Mouse (Mus musculus) thymus, postnatal 4 days (tissue): Measurements from ENCODE around the gene Olfr1437.
"Not testable (repeated sequence)": the region's sequence is repeated elsewhere in the genome, so short reads cannot be mapped to it uniquely, and the experiment has no call there.

Experiments
- DNase-seq: peaks from one replicate; pipeline ENCODE4 v3.0.0; 2021

Olfr1437 gene

DNA sequence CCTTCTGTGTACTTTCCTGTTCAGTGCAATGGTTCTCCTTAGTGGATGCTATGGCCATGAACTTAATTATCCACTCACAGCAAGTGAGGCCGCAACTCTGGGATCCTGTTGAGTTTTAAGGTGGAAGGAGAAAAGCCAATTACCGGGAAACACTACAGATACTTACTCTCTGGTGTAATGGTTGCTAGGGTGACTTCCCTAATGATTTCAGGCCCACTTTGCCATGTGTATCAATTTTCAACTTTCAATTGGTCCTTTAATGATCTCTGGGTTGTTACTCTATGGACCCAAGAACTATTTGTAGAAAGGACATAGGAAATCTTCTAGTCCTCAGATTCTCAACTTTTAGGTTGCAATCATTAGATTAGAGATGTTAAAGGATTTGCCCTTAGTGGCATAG lies at the start of gene Olfr1437:
Gene Olfr1437 (minus strand): TSS at position 101 of the 400 bp plus-strand sequence.
- DNase-seq = no peak

DNA sequence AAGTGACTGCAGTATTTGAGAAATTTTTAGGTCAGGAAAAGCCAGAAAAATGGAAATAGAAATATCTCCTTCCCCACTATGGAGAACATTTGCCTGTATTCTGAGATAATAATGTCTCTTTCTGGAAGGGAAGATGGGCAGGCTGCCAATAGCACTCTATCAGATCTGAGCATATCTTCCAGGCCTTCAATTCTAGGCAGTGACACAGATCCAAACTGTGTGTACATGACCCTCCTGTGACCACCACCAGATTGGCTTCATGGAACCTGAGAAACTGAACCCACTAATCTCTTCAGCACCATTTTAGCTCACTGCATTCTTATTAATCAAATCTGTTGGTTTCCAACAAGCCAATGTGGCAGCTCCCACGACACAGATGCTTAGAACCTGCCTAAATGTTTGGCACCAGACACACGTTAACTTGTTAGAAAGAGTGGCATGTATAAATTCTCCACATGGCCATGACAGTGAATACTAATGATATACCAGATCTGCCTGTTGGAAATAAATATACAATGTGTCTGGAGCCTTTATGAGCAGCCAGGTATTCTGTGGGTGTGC lies 49.6 kb upstream of the Olfr1437 start:
- no peak for DNase-seq

DNA sequence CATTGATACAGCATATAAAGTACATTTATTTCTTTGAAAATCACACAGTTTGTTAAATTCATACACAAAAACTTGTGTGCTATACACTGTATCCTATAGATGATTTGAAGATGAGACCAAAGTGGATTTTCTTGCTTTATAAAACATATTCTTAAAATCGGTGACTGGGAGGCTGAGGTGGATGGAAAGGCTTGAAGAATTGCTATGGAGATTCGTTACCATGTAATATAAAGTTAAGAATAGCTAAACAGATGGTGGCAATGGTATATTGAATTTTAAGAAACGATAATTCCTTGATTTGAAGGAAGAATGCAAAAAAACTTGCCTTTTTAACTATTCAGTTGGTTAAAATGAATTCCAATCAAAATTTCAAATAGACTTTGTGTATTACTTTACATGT lies 48.1 kb upstream of the Olfr1437 start:
- DNase-seq = no peak

DNA sequence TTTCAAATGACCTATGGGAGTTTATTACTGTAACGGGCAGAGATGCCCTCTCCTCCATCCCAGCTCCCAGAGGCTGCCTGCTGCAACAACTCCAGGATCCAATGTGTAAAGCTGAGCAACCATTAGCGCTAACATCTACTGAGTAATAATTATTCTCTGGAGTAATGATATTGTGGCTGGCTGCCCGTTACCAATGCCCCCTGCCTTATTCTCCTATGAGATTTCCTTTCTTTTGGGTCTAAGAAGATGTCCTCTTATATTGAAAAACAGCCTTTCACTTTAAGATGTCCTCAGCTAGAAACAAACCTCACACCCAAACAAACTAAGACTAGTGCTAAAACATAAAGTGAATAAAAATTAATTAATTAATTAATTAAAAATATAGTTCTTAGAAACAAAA lies 10.9 kb upstream of the Olfr1437 start, which contains the start of gene Olfr1438-ps1:
Gene Olfr1438-ps1 (minus strand): TSS at position 101 of the 400 bp plus-strand sequence.
- no peak for DNase-seq

DNA sequence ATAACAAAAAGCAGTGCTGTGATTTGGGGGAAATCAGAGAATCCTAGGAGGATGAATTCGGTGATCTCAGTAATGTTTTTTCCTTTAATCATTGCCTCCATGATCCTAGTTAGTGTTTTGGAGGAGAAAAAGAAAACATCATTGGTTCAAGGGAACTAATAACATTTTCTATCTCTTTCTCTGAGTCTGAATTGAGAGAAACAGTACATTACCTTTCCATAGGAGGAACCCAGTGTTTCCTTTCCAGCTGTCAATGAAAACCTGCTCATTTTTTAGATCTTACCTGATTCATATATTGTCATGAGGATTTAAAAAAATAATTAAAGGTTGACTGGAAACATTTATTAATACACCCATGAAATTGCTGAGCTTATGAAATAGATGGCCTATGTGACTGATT lies 25.9 kb downstream of the Olfr1437 start, which contains the start of gene Olfr1436:
Gene Olfr1436 (minus strand): TSS at position 101 of the 400 bp plus-strand sequence.
- not testable (repeated sequence) for DNase-seq

DNA sequence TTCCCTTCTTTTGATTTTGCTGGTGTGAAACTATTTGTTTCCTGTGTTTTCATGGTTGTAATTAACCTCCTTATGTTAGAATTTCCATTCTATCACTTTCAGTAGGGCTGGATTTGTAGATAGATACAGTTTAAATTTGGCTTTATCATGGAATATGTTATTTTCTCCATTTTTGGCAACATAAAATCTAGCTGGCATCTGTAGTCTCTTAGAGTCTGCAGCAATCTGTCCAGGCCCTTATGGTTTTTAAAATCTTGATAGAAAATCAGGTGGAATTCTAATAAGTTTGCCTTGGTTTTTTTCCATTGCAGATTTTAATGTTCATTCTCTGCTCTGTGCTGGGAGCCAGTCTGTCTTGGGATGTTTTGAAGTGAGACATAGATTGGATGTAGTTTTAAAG lies 31.9 kb downstream of the Olfr1437 start:
- no peak for DNase-seq

DNA sequence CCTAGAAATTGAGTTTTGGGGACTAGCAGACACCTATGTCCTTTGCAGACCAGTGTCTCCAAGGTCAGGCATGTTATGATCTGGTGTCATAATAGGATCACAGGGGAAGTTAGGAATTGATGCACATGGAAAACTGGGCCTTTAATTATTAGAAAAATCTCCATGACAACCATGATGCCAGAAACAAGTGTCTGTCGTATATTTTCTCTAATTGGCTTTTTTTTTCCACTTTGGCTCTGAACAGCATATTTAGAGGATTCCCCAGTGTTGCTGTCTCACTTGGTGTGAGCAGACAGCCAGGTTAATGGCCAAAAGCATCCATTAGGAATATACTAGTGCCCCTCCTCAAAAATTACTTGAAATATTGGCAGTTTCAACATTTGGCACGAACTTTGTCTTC lies 45.3 kb downstream of the Olfr1437 start, which contains the start of gene Olfr1434:
Gene Olfr1434 (plus strand): TSS at position 301 of the 400 bp plus-strand sequence.
- no peak for DNase-seq
